Mouse (Mus musculus): ENCODE results near the gene Tent4a.

DNA sequence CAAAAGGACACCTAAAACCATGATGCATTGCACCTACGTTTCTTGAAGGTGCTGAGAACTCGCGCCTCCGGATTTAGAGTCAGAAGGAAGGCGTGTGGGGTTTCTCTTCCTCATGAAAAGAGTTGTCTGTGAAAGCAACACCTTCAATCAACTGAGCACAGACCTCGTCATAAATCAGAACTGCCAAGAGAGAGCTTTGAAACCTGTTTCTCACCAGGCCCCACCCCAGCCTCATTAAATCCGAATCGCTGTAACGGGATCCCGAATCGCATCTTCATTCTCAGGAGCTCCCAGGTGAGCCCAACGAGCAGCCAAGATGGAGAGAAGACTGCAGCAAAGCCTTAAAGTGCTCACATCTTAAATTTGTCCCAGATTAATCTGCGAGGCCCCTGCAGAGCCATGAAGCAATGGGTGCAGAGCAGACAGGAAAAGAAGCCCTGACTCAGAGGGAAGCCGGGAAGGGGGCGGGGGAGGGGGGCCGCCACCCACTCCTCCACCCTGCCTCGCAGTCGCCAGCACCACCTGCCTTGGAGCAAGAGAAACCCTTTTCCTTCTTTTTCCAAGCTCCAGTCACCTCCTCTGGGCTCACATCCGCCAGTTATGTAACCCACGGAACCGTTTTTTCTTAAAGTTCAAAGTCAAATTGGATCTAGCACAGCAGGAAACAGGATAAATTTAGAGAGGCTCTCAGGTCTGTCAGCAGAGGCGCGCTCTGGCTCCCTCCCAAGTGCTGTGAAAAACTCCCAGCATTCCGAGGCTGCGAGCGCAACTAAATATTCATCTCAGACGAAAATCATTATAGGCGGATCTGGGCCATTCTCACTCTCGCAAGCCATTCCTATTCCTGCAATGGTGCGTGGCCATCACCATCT is 52.5 kb downstream of the Tent4a start:
- TF ChIP-seq CTCF (IDR thresholded peaks at IDR 0.05; ENCODE audit: extremely low read depth, insufficient read length, insufficient replicate concordance, low read depth, low read length) (no peak), POLR2A (IDR thresholded peaks at IDR 0.05; ENCODE audit: low read depth, low read length) (no peak)
